Mouse (Mus musculus) lung, postnatal 0 days (tissue): ENCODE results near the gene Kdm1b. TPM values are rescaled to one million over a fixed set of nuclear protein-coding genes. Genes with fewer than 3 reads are reported as not detected.

Experiments used
- ATAC-seq: fragments of 200-750 bp; cut with Nextera tagmentation; 2 replicates; pipeline ENCODE4 v1.8.0; 2017; ENCODE audit warnings: moderate library complexity
- DNase-seq: peaks from one replicate; pipeline ENCODE4 v3.0.0-alpha.2; 2016; ENCODE audit warnings: low spot score
- H3K27ac ChIP-seq: fragments of 300-500 bp; sonication (generic); 2 replicates; pipeline ENCODE4 v1.5.1; 2014; ENCODE audit warnings: antibody characterized with exemption, mild to moderate bottlenecking, low read length, mixed read lengths
- H3K27me3 ChIP-seq: fragments of 300-500 bp; sonication (generic); replicated peaks from 2 replicates; pipeline ENCODE4 v1.6.1; 2014; ENCODE audit warnings: low read length, mixed read lengths; ENCODE audit not compliant: insufficient read depth
- H3K36me3 ChIP-seq: fragments of 300-500 bp; sonication (generic); 2 replicates; pipeline ENCODE4 v1.6.1; 2014; ENCODE audit warnings: low read length, mixed read lengths; ENCODE audit not compliant: insufficient read depth
- H3K4me1 ChIP-seq: fragments of 300-500 bp; sonication (generic); 2 replicates; pipeline ENCODE4 v1.6.1; 2014; ENCODE audit warnings: antibody characterized with exemption, low read depth, low read length, mixed read lengths; ENCODE audit not compliant: insufficient read depth
- H3K4me2 ChIP-seq: fragments of 300-500 bp; sonication (generic); replicated peaks from 2 replicates; pipeline ENCODE4 v1.6.1; 2014; ENCODE audit warnings: low read depth, mild to moderate bottlenecking, low read length, moderate library complexity, mixed read lengths
- H3K4me3 ChIP-seq: fragments of 300-500 bp; sonication (generic); 2 replicates; pipeline ENCODE4 v1.5.1; 2014; ENCODE audit warnings: low read depth, low read length
- H3K9ac ChIP-seq: fragments of 300-500 bp; sonication (generic); replicated peaks from 2 replicates; pipeline ENCODE4 v1.6.1; 2014; ENCODE audit warnings: low read depth, mild to moderate bottlenecking
- H3K9me3 ChIP-seq: fragments of 300-500 bp; sonication (generic); 2 replicates; pipeline ENCODE4 v1.6.1; 2016; ENCODE audit warnings: low read length, mixed read lengths
- CTCF ChIP-seq: IDR thresholded peaks from 2 replicates; pipeline ENCODE4 v1.5.1; 2016; ENCODE audit warnings: antibody characterized with exemption, mild to moderate bottlenecking
- EP300 ChIP-seq: IDR thresholded peaks from 2 replicates; pipeline ENCODE4 v1.6.1; 2016; ENCODE audit warnings: antibody characterized with exemption, mild to moderate bottlenecking, control low read depth
- WGBS: fragments of 180-500 bp; shearing (Covaris S2); extraction: QIAGEN DNeasy Blood & Tissue Kit; methylation state at CpG from one replicate; pipeline ENCODE4 v1.1.7; 2014; 5-methylcytosine and 5-hydroxymethylcytosine counted together
- polyA plus RNA-seq: library from polyadenylated mRNA; unstranded; fragments of >200 nt; fragmentation: Nextera tagmentation; extraction: Ambion mirVana; gene quantifications from 2 replicates; pipeline ENCODE4 v1.2.1, GENCODE M21; 2015

The Kdm1b gene
- polyA plus RNA-seq, 1 experiment from 2014 or later: 7.0 TPM

GRCm38 (mm10) chr13:47124986-47125385 is 81.7 kb downstream of the Kdm1b start:
- 76% methylated on average over 6 of the region's 6 CpGs for WGBS
- Histone ChIP-seq H3K4me1 (no peaks in the 10 kb centered on the region), H3K9ac (no peak overlapping the region), H3K9me3 (no peaks in the 10 kb centered on the region), H3K4me2 (no peak overlapping the region), H3K4me3 (no peak overlapping the region), H3K27ac (no peak overlapping the region), H3K36me3 (no peaks in the 10 kb centered on the region), H3K27me3 (no peaks in the 10 kb centered on the region; the same call in 1 of the 2 replicates)
- DNase-seq: no peak
- no peak for ATAC-seq
- TF ChIP-seq CTCF (no peak), EP300 (no peak)

- H3K9me3 ChIP-seq: no peaks in the 10 kb centered on the region
- no peak overlapping the region for H3K4me3 ChIP-seq
- no peak for ATAC-seq
- 78% methylated on average over 5 of the region's 5 CpGs for WGBS
- H3K9ac ChIP-seq: no peak overlapping the region
- H3K36me3 ChIP-seq: no peaks in the 10 kb centered on the region
- TF ChIP-seq EP300: no peak
- TF ChIP-seq CTCF: no peak
- DNase-seq: no peak
- no peaks in the 10 kb centered on the region for H3K4me1 ChIP-seq
- no peak overlapping the region for H3K27ac ChIP-seq
- no peaks in the 10 kb centered on the region; the same call in 1 of the 2 replicates for H3K27me3 ChIP-seq
- no peak overlapping the region for H3K4me2 ChIP-seq
Measured at GRCm38 (mm10) chr13:47125595-47125994, 82.3 kb downstream of the Kdm1b start.

- Histone ChIP-seq H3K4me2 (no peak overlapping the region), H3K4me3 (no peak overlapping the region), H3K9ac (no peak overlapping the region), H3K9me3 (no peaks in the 10 kb centered on the region), H3K36me3 (no peaks in the 10 kb centered on the region), H3K27ac (no peak overlapping the region), H3K27me3 (no peaks in the 10 kb centered on the region), H3K4me1 (no peaks in the 10 kb centered on the region)
- WGBS: 64% methylated on average over 4 of the region's 4 CpGs
- ATAC-seq (no peak), DNase-seq (no peak)
- TF ChIP-seq EP300: no peak
- TF ChIP-seq CTCF: no peak
Measured at GRCm38 (mm10) chr13:47129090-47129489, 85.8 kb downstream of the Kdm1b start.

GRCm38 (mm10) chr13:47133058-47133457 is 89.8 kb downstream of the Kdm1b start:
- Histone ChIP-seq H3K9ac (no peak overlapping the region), H3K4me3 (no peak overlapping the region), H3K9me3 (no peaks in the 10 kb centered on the region), H3K36me3 (no peaks in the 10 kb centered on the region), H3K27ac (no peak overlapping the region), H3K4me1 (no peaks in the 10 kb centered on the region), H3K4me2 (no peak overlapping the region), H3K27me3 (no peaks in the 10 kb centered on the region)
- ATAC-seq: no peak
- no peak for DNase-seq
- WGBS: 70% methylated on average over 8 of the region's 8 CpGs
- TF ChIP-seq EP300 (no peak), CTCF (no peak)

- Histone ChIP-seq H3K4me3 (no peak overlapping the region), H3K27ac (no peak overlapping the region), H3K9ac (no peak overlapping the region), H3K36me3 (no peaks in the 10 kb centered on the region), H3K27me3 (no peaks in the 10 kb centered on the region), H3K4me1 (no peaks in the 10 kb centered on the region), H3K9me3 (peaks cover 7% of the 10 kb centered on the region; the same call in 1 of the 2 replicates), H3K4me2 (no peak overlapping the region)
- ATAC-seq (no peak), DNase-seq (no peak)
- 94% methylated on average over 7 of the region's 7 CpGs for WGBS
- TF ChIP-seq CTCF: no peak
- TF ChIP-seq EP300: no peak
Measured at GRCm38 (mm10) chr13:47134836-47135235, 91.5 kb downstream of the Kdm1b start.

Other genes with a start within 250 kb of the Kdm1b start
- gene Kif13a, start 113.6 kb upstream of the Kdm1b start, polyA plus RNA-seq: 30.5 TPM in 2 replicates
- 2.1 and 2.3 TPM in 2 replicates for gene Nhlrc1, start 28.6 kb upstream of the Kdm1b start, polyA plus RNA-seq
- 6.8 and 7.4 TPM in 2 replicates for gene Tpmt, start 1.2 kb downstream of the Kdm1b start, polyA plus RNA-seq
- gene Dek, start 62.7 kb downstream of the Kdm1b start, polyA plus RNA-seq: 113 and 126 TPM in 2 replicates
- 3.2 and 4.0 TPM in 2 replicates for gene Rnf144b, start 79.2 kb downstream of the Kdm1b start, polyA plus RNA-seq